25 mouse cellular contexts compared by ENCODE assay signal in the genomic region with DNA sequence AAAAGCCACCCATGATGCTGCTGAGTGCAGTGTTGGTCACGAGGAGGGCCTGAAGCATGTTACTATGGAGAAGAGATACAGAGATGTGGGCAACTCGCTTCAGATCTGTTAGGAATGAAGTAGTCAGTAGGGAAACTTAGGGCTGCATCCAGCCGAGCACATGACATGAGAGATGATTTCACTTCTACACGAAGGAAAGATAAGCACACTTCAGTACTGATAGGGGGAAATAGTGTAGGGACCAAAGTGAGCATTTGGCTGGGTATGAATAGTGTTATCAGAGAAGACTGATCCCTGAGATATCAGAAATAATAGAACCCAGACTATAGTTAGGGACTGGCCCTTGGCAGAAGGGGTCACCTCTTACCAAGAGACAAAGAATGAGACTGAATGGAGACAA. TPM values are rescaled to one million over a fixed set of nuclear protein-coding genes. Genes with fewer than 3 reads are reported as not detected.
"Had no signal": no experiment of that assay in that cellular context is flagged by ENCODE, and none has a peak within 500 bp of the region (broad histone marks: within the 10 kb centered on the region; RNA-seq: fewer than 3 reads in every experiment).

No protein-coding gene starts in this region.

- H3K36me3 ChIP-seq: embryonic facial prominence, embryonic 10.5 days; embryonic facial prominence, embryonic 12.5 days; embryonic facial prominence, embryonic 13.5 days; embryonic facial prominence, embryonic 15.5 days; forebrain, embryonic 10.5 days; forebrain, embryonic 12.5 days; forebrain, embryonic 15.5 days; heart, embryonic 10.5 days had no signal

- H3K9me3 ChIP-seq: embryonic facial prominence, embryonic 10.5 days; embryonic facial prominence, embryonic 12.5 days; embryonic facial prominence, embryonic 13.5 days; embryonic facial prominence, embryonic 15.5 days; forebrain, embryonic 10.5 days; forebrain, embryonic 12.5 days; forebrain, embryonic 13.5 days; forebrain, embryonic 15.5 days; heart, embryonic 10.5 days had no signal

- H3K9ac ChIP-seq: embryonic facial prominence, embryonic 12.5 days; embryonic facial prominence, embryonic 13.5 days; embryonic facial prominence, embryonic 15.5 days; forebrain, embryonic 12.5 days; forebrain, embryonic 13.5 days; forebrain, embryonic 15.5 days; forebrain, postnatal 0 days had no signal

- H3K4me1 ChIP-seq: embryonic facial prominence, embryonic 10.5 days; embryonic facial prominence, embryonic 12.5 days; forebrain, embryonic 10.5 days; forebrain, embryonic 12.5 days; forebrain, embryonic 15.5 days had no signal

- DNase-seq: cerebellum, adult 9-11 months; cerebellum, postnatal 10 days; cerebellum, postnatal 14 days; cerebellum, postnatal 25 days; cerebellum, postnatal 36 days; embryo, embryonic 11 days; forebrain, postnatal 0 days; gastrocnemius, adult 2 months; gastrocnemius, postnatal 10 days; gastrocnemius, postnatal 14 days; gastrocnemius, postnatal 25 days; gastrocnemius, postnatal 36 days; heart, adult 11 months; heart, adult 18-20 months; heart, adult 2 months had no signal

- H3K4me3 ChIP-seq: embryonic facial prominence, embryonic 10.5 days; embryonic facial prominence, embryonic 12.5 days; embryonic facial prominence, embryonic 13.5 days; embryonic facial prominence, embryonic 15.5 days; erythroblast, embryonic 14.5 days; forebrain, embryonic 10.5 days; forebrain, embryonic 12.5 days; forebrain, embryonic 13.5 days; forebrain, embryonic 15.5 days; gastrocnemius, adult 2 months; heart, adult 2 months; heart, embryonic 10.5 days had no signal

- H3K27ac ChIP-seq: embryonic facial prominence, embryonic 10.5 days; embryonic facial prominence, embryonic 12.5 days; embryonic facial prominence, embryonic 13.5 days; embryonic facial prominence, embryonic 15.5 days; forebrain, embryonic 10.5 days; forebrain, embryonic 12.5 days; forebrain, embryonic 13.5 days; forebrain, embryonic 15.5 days; gastrocnemius, adult 2 months; heart, adult 2 months; heart, embryonic 10.5 days had no signal

- H3K27me3 ChIP-seq: embryonic facial prominence, embryonic 12.5 days; embryonic facial prominence, embryonic 13.5 days; embryonic facial prominence, embryonic 15.5 days; forebrain, embryonic 12.5 days; forebrain, embryonic 13.5 days; forebrain, embryonic 15.5 days had no signal

RNA-seq across cellular contexts. Expression of a gene that starts 14.8 kb away (rescaled TPM):
- polyA plus RNA-seq: erythroblast, embryonic 14.5 days had no signal
